ENCODE assay signal across 16 mouse cellular contexts in the genomic region with DNA sequence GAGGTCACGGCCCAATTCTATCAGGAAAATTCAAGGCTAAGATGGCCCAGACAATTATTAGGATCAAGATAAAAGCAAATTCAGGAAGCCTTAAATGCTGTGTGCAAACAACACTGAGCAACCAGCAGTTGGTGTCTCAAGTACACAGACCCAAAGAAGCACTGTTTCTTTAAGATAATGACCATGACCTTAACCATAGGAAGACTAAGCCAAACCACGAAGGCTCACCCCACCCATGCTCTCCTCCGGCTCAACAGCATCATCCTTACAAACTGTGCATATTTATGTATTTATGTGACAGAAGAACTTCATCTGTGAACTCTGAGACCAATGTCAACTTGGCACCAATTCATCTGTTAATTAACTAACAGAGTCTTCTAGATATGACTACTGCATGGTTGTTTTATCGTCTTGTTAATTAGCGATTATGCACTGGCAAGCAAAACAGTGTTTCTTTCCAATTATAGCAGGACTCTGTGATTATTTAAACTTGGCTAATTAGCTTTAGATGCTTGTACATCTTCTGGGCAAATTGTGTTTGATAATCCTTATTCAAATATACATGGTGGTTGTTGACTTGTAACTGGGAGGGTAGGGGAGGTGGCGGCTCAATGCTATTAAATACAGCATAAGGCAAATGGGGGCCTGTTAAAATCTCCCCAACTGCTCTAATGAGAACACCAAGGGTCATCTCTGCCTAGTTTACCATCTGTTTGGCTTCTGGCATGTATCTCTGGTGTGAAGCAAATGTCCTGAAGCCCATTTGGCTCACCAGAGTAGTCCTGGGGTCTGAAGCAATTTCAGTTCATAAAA.
A peak's percentile ranks its signal among the peaks of the same experiment; 100 is the strongest.
DNase-seq lines count a peak whose midpoint lies in the region; ATAC-seq and TF ChIP-seq lines count a peak whose summit lies in the region.
"Had no signal": no experiment of that assay in that cellular context is flagged by ENCODE, and none has a peak within 500 bp of the region (broad histone marks: within the 10 kb centered on the region; RNA-seq: fewer than 3 reads in every experiment).

No protein-coding gene starts in this region.

- H3K27ac ChIP-seq in forebrain, embryonic 12.5 days: no peak overlapping the region
- no peak overlapping the region for H3K27ac ChIP-seq in forebrain, embryonic 10.5 days
- no peak overlapping the region for H3K27ac ChIP-seq in liver, adult 2 months (replicated peaks; ENCODE audit: insufficient read depth, low read depth, low read length)
- H3K27ac ChIP-seq: embryonic facial prominence, embryonic 13.5 days; liver, embryonic 13.5 days; neural tube, embryonic 13.5 days had no signal

- TF ChIP-seq POLR2A in liver, adult 2 months (IDR thresholded peaks at IDR 0.05; ENCODE audit: extremely low read depth, insufficient read depth, low read length): no peak
- TF ChIP-seq POLR2A in lung, adult 2 months (IDR thresholded peaks at IDR 0.05; ENCODE audit: borderline replicate concordance, extremely low read depth, low read depth, low read length): no peak

- H3K9ac ChIP-seq in forebrain, embryonic 12.5 days: no peak overlapping the region
- H3K9ac ChIP-seq in liver, adult 2 months (ENCODE audit: low read depth, low read length): no peak overlapping the region
- H3K9ac ChIP-seq: embryonic facial prominence, embryonic 13.5 days; liver, embryonic 13.5 days; neural tube, embryonic 13.5 days had no signal

- no peaks in the 10 kb centered on the region for H3K4me1 ChIP-seq in forebrain, embryonic 12.5 days
- no peaks in the 10 kb centered on the region for H3K4me1 ChIP-seq in forebrain, embryonic 10.5 days
- H3K4me1 ChIP-seq in liver, adult 2 months (ENCODE audit: control insufficient read depth, insufficient read depth, low read length): no peaks in the 10 kb centered on the region
- no peaks in the 10 kb centered on the region for H3K4me1 ChIP-seq in lung, adult 2 months (ENCODE audit: control insufficient read depth, insufficient read depth, low read length)
- H3K4me1 ChIP-seq: embryonic facial prominence, embryonic 13.5 days; liver, embryonic 13.5 days; neural tube, embryonic 13.5 days had no signal

- H3K27me3 ChIP-seq in forebrain, embryonic 12.5 days: no peaks in the 10 kb centered on the region
- no peaks in the 10 kb centered on the region for H3K27me3 ChIP-seq in forebrain, embryonic 10.5 days (ENCODE audit: poor library complexity, severe bottlenecking)
- H3K27me3 ChIP-seq in liver, adult 2 months (ENCODE audit: control insufficient read depth, insufficient read depth, low read length): no peaks in the 10 kb centered on the region
- H3K27me3 ChIP-seq: embryonic facial prominence, embryonic 13.5 days; liver, embryonic 13.5 days; neural tube, embryonic 13.5 days had no signal

- ATAC-seq in forebrain, embryonic 12.5 days (ENCODE audit: low FRiP score): peak; percentile 39; the same call in 1 of the 2 replicates
- ATAC-seq in megakaryocyte progenitor cell, adult 5-6 weeks (replicated peaks; ENCODE audit: poor library complexity): peak; percentile 66
- ATAC-seq in erythroblast, adult 5-6 weeks (replicated peaks; ENCODE audit: low FRiP score, poor library complexity, severe bottlenecking): no peak
- ATAC-seq: midbrain, embryonic 16.5 days had no signal

- no peaks in the 10 kb centered on the region for H3K79me2 ChIP-seq in liver, adult 2 months (ENCODE audit: control insufficient read depth, insufficient read depth, low read length)

- no peaks in the 10 kb centered on the region for H3K36me3 ChIP-seq in forebrain, embryonic 12.5 days (replicated peaks)
- H3K36me3 ChIP-seq in forebrain, embryonic 10.5 days (replicated peaks): no peaks in the 10 kb centered on the region
- H3K36me3 ChIP-seq in liver, adult 2 months (ENCODE audit: control insufficient read depth, insufficient read depth, low read length): no peaks in the 10 kb centered on the region
- H3K36me3 ChIP-seq: embryonic facial prominence, embryonic 13.5 days; liver, embryonic 13.5 days; neural tube, embryonic 13.5 days had no signal

- 69% methylated on average over 6 of the region's 6 CpGs for WGBS in forebrain, embryonic 12.5 days
- 85% methylated on average over 6 of the region's 6 CpGs for WGBS in forebrain, embryonic 10.5 days
- 82% methylated on average over 6 of the region's 6 CpGs for WGBS in liver, adult 2 months
- 76% methylated on average over 6 of the region's 6 CpGs for whole genome bisulfite sequencing in lung, adult 2 months

- H3K4me2 ChIP-seq in forebrain, embryonic 12.5 days: no peak overlapping the region
- H3K4me2 ChIP-seq: embryonic facial prominence, embryonic 13.5 days; liver, embryonic 13.5 days; neural tube, embryonic 13.5 days had no signal

- no peak for TF ChIP-seq CTCF in liver, adult 2 months (IDR thresholded peaks at IDR 0.05; ENCODE audit: low read depth, low read length)
- no peak for TF ChIP-seq CTCF in lung, adult 2 months (IDR thresholded peaks at IDR 0.05; ENCODE audit: insufficient read depth, low read length)

- no peaks in the 10 kb centered on the region for H3K9me3 ChIP-seq in forebrain, embryonic 12.5 days
- no peaks in the 10 kb centered on the region for H3K9me3 ChIP-seq in forebrain, embryonic 10.5 days
- H3K9me3 ChIP-seq: embryonic facial prominence, embryonic 13.5 days; liver, embryonic 13.5 days; neural tube, embryonic 13.5 days had no signal

- DNase-seq in forebrain, embryonic 10.5 days (ENCODE audit: extremely low spot score, low spot score): no peak
- DNase-seq in liver, adult 2 months (ENCODE audit: extremely low read depth, low read depth, low spot score): peak; percentile 54
- DNase-seq in liver: no peak
- DNase-seq in cerebellum, adult 9-10 months: peak; percentile 88
- no peak for DNase-seq in lung, adult 2 months
- DNase-seq: adrenal gland, postnatal 14 days; gastrocnemius, postnatal 36 days; kidney, postnatal 10 days; liver, embryonic 13.5 days; lung, postnatal 10 days had no signal

- no peak overlapping the region for H3K4me3 ChIP-seq in forebrain, embryonic 12.5 days (replicated peaks)
- H3K4me3 ChIP-seq in forebrain, embryonic 10.5 days: no peak overlapping the region
- no peak overlapping the region for H3K4me3 ChIP-seq in liver, adult 2 months (ENCODE audit: insufficient read depth, low read depth, low read length)
- H3K4me3 ChIP-seq in lung, adult 2 months (replicated peaks; ENCODE audit: extremely low read depth, low read depth, low read length): no peak overlapping the region
- H3K4me3 ChIP-seq: embryonic facial prominence, embryonic 13.5 days; liver, embryonic 13.5 days; neural tube, embryonic 13.5 days had no signal

Comparison
In these comparisons a context has a peak if more than half of its experiments do, and no peak if none do; other contexts are left out.
1. DNase-seq: peak in liver, adult 2 months (single experiment) and cerebellum, adult 9-10 months (single experiment); none in forebrain, embryonic 10.5 days (single experiment), liver (single experiment) and lung, adult 2 months (single experiment).